Mouse (Mus musculus): ENCODE measurements around the gene Kcnd3.

DNA sequence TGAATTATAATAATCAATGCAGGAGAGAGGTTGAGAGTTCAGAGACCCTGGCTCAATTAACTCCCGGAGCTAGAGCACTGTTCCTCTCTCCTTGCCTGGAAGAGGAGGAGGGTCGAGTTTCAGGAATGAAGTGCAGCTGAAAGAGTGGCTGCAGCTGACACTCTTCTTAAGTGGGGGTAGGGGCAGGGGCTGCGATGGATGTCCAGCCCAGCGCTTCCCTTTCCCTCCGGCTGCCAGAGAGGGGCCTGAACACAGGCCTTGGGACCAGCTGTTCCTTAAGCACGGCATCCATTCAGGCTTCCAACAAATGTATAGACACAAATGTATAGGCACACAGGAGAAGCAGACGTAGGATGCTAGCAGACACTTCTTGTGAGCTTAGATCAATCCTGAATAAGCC, 255.5 kb downstream of the Kcnd3 start:
- TF ChIP-seq CTCF (IDR thresholded peaks at IDR 0.05; ENCODE audit: low read depth) (no peak), EP300 (IDR thresholded peaks at IDR 0.05; ENCODE audit: low read depth) (no peak)

All from liver, postnatal 0 days (tissue).